ENCODE assay signal across 13 mouse cellular contexts in the genomic region with DNA sequence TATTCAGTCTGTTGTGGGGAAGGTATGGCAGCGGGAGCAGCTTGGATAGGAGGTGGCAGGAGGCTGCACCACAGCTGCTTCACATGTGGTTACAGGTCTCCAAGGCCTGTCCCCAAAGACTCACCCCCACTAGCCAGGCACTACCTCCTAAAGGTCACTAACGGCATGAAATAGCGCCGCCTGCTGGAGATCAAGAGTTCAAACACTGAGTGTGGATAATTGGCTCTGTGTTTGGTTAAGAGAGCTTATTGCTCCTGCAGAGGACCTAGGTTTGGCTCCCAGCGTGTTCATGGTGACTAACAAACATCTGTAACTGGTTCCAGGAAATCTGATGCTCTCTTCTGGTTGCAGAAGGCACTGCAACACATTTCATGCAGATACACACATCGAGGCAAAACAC.
DNase-seq lines count a peak whose midpoint lies in the region; ATAC-seq and TF ChIP-seq lines count a peak whose summit lies in the region.
"Had no signal": no experiment of that assay in that cellular context is flagged by ENCODE, and none has a peak within 500 bp of the region (broad histone marks: within the 10 kb centered on the region; RNA-seq: fewer than 3 reads in every experiment).

No protein-coding gene starts in this region.

- H3K27me3 ChIP-seq in liver, adult 2 months (ENCODE audit: control insufficient read depth, insufficient read depth, low read length): no peaks in the 10 kb centered on the region
- no peaks in the 10 kb centered on the region for H3K27me3 ChIP-seq in liver, embryonic 12.5 days (replicated peaks)
- H3K27me3 ChIP-seq: stomach, embryonic 15.5 days had no signal

- DNase-seq in gastrocnemius, adult 2 months: no peak
- no peak for DNase-seq in gastrocnemius, postnatal 25 days
- peak; percentile 34 for DNase-seq in liver, adult 2 months (ENCODE audit: extremely low read depth, low read depth, low spot score)
- DNase-seq in R1 (ENCODE audit: low read depth, low spot score): peak; percentile 68
- peak; percentile 17 for DNase-seq in mesoderm, embryonic 11.5 days (ENCODE audit: low read depth, low spot score)
- no peak for DNase-seq in cerebellum, adult 11-12 months
- DNase-seq: adrenal gland, adult 8-10 months; cerebellum, postnatal 36 days had no signal

- H3K27ac ChIP-seq in gastrocnemius, adult 2 months: no peak overlapping the region
- no peak overlapping the region for H3K27ac ChIP-seq in liver, adult 2 months (replicated peaks; ENCODE audit: insufficient read depth, low read depth, low read length)
- no peak overlapping the region for H3K27ac ChIP-seq in liver, embryonic 12.5 days
- H3K27ac ChIP-seq: macrophage; stomach, embryonic 15.5 days had no signal

- no peaks in the 10 kb centered on the region for H3K79me2 ChIP-seq in liver, adult 2 months (ENCODE audit: control insufficient read depth, insufficient read depth, low read length)

- TF ChIP-seq CTCF in gastrocnemius, adult 2 months (IDR thresholded peaks at IDR 0.05): peak; percentile 24; the same call in 1 of the 2 replicates
- peak; percentile 53 for TF ChIP-seq CTCF in liver, adult 2 months (IDR thresholded peaks at IDR 0.05; ENCODE audit: low read depth, low read length)

- no peak overlapping the region for H3K9ac ChIP-seq in liver, adult 2 months (ENCODE audit: low read depth, low read length)
- H3K9ac ChIP-seq in liver, embryonic 12.5 days: no peak overlapping the region
- H3K9ac ChIP-seq: stomach, embryonic 15.5 days had no signal

- H3K4me2 ChIP-seq in liver, embryonic 12.5 days: no peak overlapping the region
- H3K4me2 ChIP-seq: stomach, embryonic 15.5 days had no signal

- no peak for TF ChIP-seq POLR2A in liver, adult 2 months (IDR thresholded peaks at IDR 0.05; ENCODE audit: extremely low read depth, insufficient read depth, low read length)

- H3K4me1 ChIP-seq in liver, adult 2 months (ENCODE audit: control insufficient read depth, insufficient read depth, low read length): no peaks in the 10 kb centered on the region
- no peaks in the 10 kb centered on the region for H3K4me1 ChIP-seq in liver, embryonic 12.5 days

- no peak overlapping the region for H3K4me3 ChIP-seq in gastrocnemius, adult 2 months
- H3K4me3 ChIP-seq in liver, adult 2 months (ENCODE audit: insufficient read depth, low read depth, low read length): no peak overlapping the region
- H3K4me3 ChIP-seq in liver, embryonic 12.5 days: no peak overlapping the region
- H3K4me3 ChIP-seq: stomach, embryonic 15.5 days had no signal

- WGBS in liver, adult 2 months: 47% methylated on average over 6 of the region's 6 CpGs
- 36% methylated on average over 6 of the region's 6 CpGs for WGBS in liver, embryonic 12.5 days (ENCODE audit: insufficient replicate concordance)

- no peak for ATAC-seq in liver, embryonic 12.5 days
- ATAC-seq in cerebellum, adult (ENCODE audit: insufficient number of reproducible peaks, low FRiP score, low TSS enrichment): no peak
- ATAC-seq: CD4-positive, CD25-positive, alpha-beta regulatory T cell, adult 4 months had no signal

- H3K9me3 ChIP-seq in liver, embryonic 12.5 days (replicated peaks): no peaks in the 10 kb centered on the region
- H3K9me3 ChIP-seq: stomach, embryonic 15.5 days had no signal

- intact Hi-C loops in gastrocnemius, adult 2 months (cut with DNase I): no loop called here

- no peaks in the 10 kb centered on the region for H3K36me3 ChIP-seq in liver, adult 2 months (ENCODE audit: control insufficient read depth, insufficient read depth, low read length)
- no peaks in the 10 kb centered on the region for H3K36me3 ChIP-seq in liver, embryonic 12.5 days
- H3K36me3 ChIP-seq: stomach, embryonic 15.5 days had no signal

Comparison
In these comparisons a context has a peak if more than half of its experiments do, and no peak if none do; other contexts are left out.
1. DNase-seq: peak in liver, adult 2 months (single experiment), R1 (single experiment) and mesoderm, embryonic 11.5 days (single experiment); none in gastrocnemius, adult 2 months (single experiment), gastrocnemius, postnatal 25 days (single experiment) and cerebellum, adult 11-12 months (single experiment).